Mouse (Mus musculus) stomach, embryonic 15.5 days (tissue): ENCODE measurements around the gene Gm20696. TPM values are rescaled to one million over a fixed set of nuclear protein-coding genes. Genes with fewer than 3 reads are reported as not detected.

Source experiments
- ATAC-seq: fragments of 200-750 bp; cut with Nextera tagmentation; 2 replicates; pipeline ENCODE4 v1.8.0; 2017; ENCODE audit warnings: low read depth, moderate number of reproducible peaks, moderate TSS enrichment; ENCODE audit not compliant: insufficient read depth, low FRiP score
- H3K27ac ChIP-seq: fragments of 300-500 bp; sonication (generic); 2 replicates; pipeline ENCODE4 v1.5.1; 2015; ENCODE audit warnings: mild to moderate bottlenecking, inconsistent platforms
- H3K27me3 ChIP-seq: fragments of 300-500 bp; sonication (generic); replicated peaks from 2 replicates; pipeline ENCODE4 v1.6.1; 2015; ENCODE audit warnings: inconsistent platforms
- H3K36me3 ChIP-seq: fragments of 300-500 bp; sonication (generic); 2 replicates; pipeline ENCODE4 v1.6.1; 2015; ENCODE audit warnings: inconsistent platforms
- H3K4me1 ChIP-seq: fragments of 300-500 bp; sonication (generic); 2 replicates; pipeline ENCODE4 v1.6.1; 2015; ENCODE audit warnings: inconsistent platforms
- H3K4me2 ChIP-seq: fragments of 300-500 bp; sonication (generic); 2 replicates; pipeline ENCODE4 v1.6.1; 2015; ENCODE audit warnings: mild to moderate bottlenecking, inconsistent platforms
- H3K4me3 ChIP-seq: fragments of 300-500 bp; sonication (generic); replicated peaks from 2 replicates; pipeline ENCODE4 v1.5.1; 2015; ENCODE audit warnings: inconsistent platforms
- H3K9ac ChIP-seq: fragments of 300-500 bp; sonication (generic); 2 replicates; pipeline ENCODE4 v1.6.1; 2015; ENCODE audit warnings: inconsistent platforms
- H3K9me3 ChIP-seq: fragments of 300-500 bp; sonication (generic); 2 replicates; pipeline ENCODE4 v1.6.1; 2016; ENCODE audit warnings: inconsistent platforms
- WGBS: fragments of 180-500 bp; shearing (Covaris S2); methylation state at CpG from one replicate; pipeline ENCODE4 v1.1.7; 2015; 5-methylcytosine and 5-hydroxymethylcytosine counted together
- polyA plus RNA-seq: library from polyadenylated mRNA; unstranded; fragments of >200 nt; fragmentation: Nextera tagmentation; extraction: Ambion mirVana; gene quantifications from 2 replicates; pipeline ENCODE4 v1.2.1, GENCODE M21; 2015

Gm20696 gene
- polyA plus RNA-seq, 1 experiment from 2014 or later: 4.6 TPM

DNA sequence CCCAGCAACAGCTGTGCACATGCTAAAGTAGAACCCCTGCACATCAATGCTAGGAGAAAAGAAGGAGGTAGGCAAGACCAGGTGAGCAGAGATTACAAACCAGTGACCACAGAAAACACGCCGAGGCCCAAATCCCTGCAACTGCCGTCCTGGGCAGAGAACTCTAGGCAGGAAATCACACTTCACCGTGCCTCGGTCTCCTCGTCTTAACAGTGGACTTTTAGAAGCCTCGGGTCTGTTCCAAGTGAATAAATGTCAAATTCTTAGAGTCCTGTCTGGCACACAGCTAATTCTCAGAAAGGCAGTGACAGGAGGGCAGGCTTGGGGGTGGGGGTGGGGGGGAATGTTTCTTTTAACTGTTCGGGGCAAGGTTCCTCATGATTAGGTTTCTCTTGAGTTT lies 364.7 kb downstream of the Gm20696 start:
- Histone ChIP-seq H3K36me3 (no peaks in the 10 kb centered on the region), H3K27ac (no peak overlapping the region), H3K4me2 (no peak overlapping the region), H3K9me3 (no peaks in the 10 kb centered on the region), H3K4me1 (no peaks in the 10 kb centered on the region), H3K9ac (no peak overlapping the region), H3K27me3 (no peaks in the 10 kb centered on the region), H3K4me3 (no peak overlapping the region)
- 78% methylated on average over 8 of the region's 8 CpGs for WGBS
- no peak for ATAC-seq

GRCm38 (mm10) chr6:99300235-99300634 lies 366.4 kb downstream of the Gm20696 start:
- H3K9ac ChIP-seq: no peak overlapping the region
- no peaks in the 10 kb centered on the region for H3K36me3 ChIP-seq
- no peaks in the 10 kb centered on the region for H3K27me3 ChIP-seq
- no peak overlapping the region for H3K4me2 ChIP-seq
- H3K27ac ChIP-seq: no peak overlapping the region
- 85% methylated on average over 6 of the region's 6 CpGs for WGBS
- H3K9me3 ChIP-seq: no peaks in the 10 kb centered on the region
- no peaks in the 10 kb centered on the region for H3K4me1 ChIP-seq
- H3K4me3 ChIP-seq: no peak overlapping the region
- ATAC-seq: no peak

DNA sequence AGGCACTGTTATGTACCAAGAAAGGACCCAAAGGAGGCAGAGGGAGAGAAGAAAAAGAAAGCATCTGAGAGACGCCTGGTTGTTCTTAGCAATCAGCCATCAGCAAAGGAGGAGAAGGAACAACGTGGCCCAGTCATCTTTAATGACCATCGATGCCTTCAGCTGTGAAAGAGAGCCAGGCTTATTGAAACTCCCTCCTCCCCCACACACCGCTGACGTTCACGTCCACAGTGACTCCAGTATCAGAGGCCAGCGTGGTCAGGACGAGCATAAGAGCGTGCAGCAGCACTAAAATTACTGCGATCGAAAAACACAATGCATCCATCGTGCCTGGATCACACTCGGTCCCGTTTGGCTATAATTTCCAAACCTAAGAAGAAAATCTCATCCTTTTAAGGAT lies 367.4 kb downstream of the Gm20696 start:
- no peak overlapping the region for H3K4me2 ChIP-seq
- H3K9ac ChIP-seq: no peak overlapping the region
- H3K4me1 ChIP-seq: no peaks in the 10 kb centered on the region
- no peak for ATAC-seq
- H3K27me3 ChIP-seq: no peaks in the 10 kb centered on the region
- no peaks in the 10 kb centered on the region for H3K36me3 ChIP-seq
- H3K9me3 ChIP-seq: no peaks in the 10 kb centered on the region
- 79% methylated on average over 14 of the region's 14 CpGs for WGBS
- no peak overlapping the region for H3K4me3 ChIP-seq
- no peak overlapping the region for H3K27ac ChIP-seq

DNA sequence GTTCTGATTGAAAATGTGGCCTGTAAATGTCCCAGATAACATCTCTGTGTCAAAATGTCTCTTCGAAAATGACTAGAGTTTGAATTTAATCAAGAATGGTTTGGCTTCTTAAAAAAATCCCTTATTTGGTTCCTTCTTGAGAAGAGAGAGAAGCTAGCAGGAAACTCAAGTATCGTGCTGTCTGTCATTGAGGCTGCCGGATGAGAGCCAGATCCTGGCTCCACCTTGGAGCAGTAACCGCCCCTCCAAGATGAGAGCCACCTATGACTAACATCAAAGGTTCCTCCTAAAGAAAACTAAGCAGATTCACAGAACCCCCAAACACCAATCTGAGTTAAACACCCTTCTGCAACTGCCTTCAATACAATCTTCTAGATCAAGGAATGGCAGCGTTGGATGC lies 369.1 kb downstream of the Gm20696 start:
- WGBS: 83% methylated on average over 5 of the region's 5 CpGs
- H3K9me3 ChIP-seq: no peaks in the 10 kb centered on the region
- H3K4me1 ChIP-seq: no peaks in the 10 kb centered on the region
- no peak overlapping the region for H3K27ac ChIP-seq
- H3K27me3 ChIP-seq: no peaks in the 10 kb centered on the region
- no peak overlapping the region for H3K4me2 ChIP-seq
- no peaks in the 10 kb centered on the region for H3K36me3 ChIP-seq
- no peak overlapping the region for H3K9ac ChIP-seq
- ATAC-seq: no peak
- no peak overlapping the region for H3K4me3 ChIP-seq

- no peaks in the 10 kb centered on the region for H3K4me1 ChIP-seq
- H3K27me3 ChIP-seq: no peaks in the 10 kb centered on the region
- H3K4me3 ChIP-seq: no peak overlapping the region
- H3K4me2 ChIP-seq: no peak overlapping the region
- H3K36me3 ChIP-seq: no peaks in the 10 kb centered on the region
- no peak for ATAC-seq
- no peak overlapping the region for H3K9ac ChIP-seq
- H3K27ac ChIP-seq: no peak overlapping the region
- no peaks in the 10 kb centered on the region for H3K9me3 ChIP-seq
- whole genome bisulfite sequencing: 69% methylated on average over 8 of the region's 8 CpGs
These were observed 371.1 kb downstream of the Gm20696 start for GRCm38 (mm10) chr6:99295495-99295894.

GRCm38 (mm10) chr6:99289220-99289619 lies 377.4 kb downstream of the Gm20696 start:
- Histone ChIP-seq H3K4me3 (no peak overlapping the region), H3K9ac (no peak overlapping the region), H3K27ac (no peak overlapping the region), H3K4me1 (peaks cover 3% of the 10 kb centered on the region; the same call in 1 of the 2 replicates), H3K27me3 (no peaks in the 10 kb centered on the region), H3K9me3 (no peaks in the 10 kb centered on the region), H3K4me2 (no peak overlapping the region), H3K36me3 (no peaks in the 10 kb centered on the region)
- ATAC-seq: no peak
- WGBS: 56% methylated on average over 4 of the region's 4 CpGs

DNA sequence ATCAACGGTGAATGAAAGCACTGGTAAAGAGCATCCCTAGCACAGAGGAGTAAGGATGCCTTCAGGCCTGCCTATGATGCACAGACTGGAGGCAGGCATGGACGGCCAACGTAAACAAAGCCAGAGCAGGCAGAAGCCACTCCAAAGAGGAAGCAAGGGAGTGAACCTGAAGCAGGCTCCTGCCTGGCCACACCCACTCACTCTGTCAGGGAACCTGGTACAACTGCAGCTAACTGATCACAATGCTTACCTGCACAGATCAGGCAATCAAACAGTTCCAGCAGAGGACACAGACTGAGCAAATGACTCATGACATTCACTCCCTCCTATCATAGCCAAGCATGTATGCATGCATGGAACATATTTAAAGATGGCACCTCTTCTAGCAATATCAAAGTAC lies 381.6 kb downstream of the Gm20696 start:
- ATAC-seq: 0 out of 2 replicates have a peak, but pooled peaks have one; percentile 39
- Histone ChIP-seq H3K4me2 (no peak overlapping the region), H3K36me3 (no peaks in the 10 kb centered on the region), H3K9ac (no peak overlapping the region), H3K9me3 (no peaks in the 10 kb centered on the region), H3K27ac (no peak overlapping the region), H3K27me3 (no peaks in the 10 kb centered on the region), H3K4me1 (peaks cover 3% of the 10 kb centered on the region; the same call in 1 of the 2 replicates), H3K4me3 (no peak overlapping the region)
- 51% methylated on average over 3 of the region's 3 CpGs for WGBS

DNA sequence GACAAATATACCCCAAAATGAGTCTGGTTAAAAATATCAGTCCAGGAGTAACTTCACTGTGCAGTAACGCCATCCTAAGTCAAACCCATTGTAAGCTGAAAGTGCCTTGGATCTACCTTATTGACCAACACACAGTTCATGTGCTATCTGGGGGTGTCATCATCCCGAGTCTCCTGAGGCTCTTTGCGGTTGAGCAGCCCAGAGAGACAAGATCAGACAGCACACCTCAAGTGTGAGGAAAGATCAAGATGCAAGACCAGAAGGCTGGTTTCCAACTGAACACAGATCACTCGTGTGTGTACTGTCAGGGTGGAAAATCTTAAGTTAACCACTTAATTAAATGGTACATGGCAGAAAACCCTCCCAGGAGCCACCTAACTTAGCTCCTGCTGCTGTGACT lies 382.6 kb downstream of the Gm20696 start:
- Histone ChIP-seq H3K4me1 (peaks cover 3% of the 10 kb centered on the region; the same call in 1 of the 2 replicates), H3K27me3 (no peaks in the 10 kb centered on the region), H3K27ac (no peak overlapping the region), H3K9me3 (no peaks in the 10 kb centered on the region), H3K4me3 (no peak overlapping the region), H3K36me3 (no peaks in the 10 kb centered on the region), H3K4me2 (no peak overlapping the region), H3K9ac (no peak overlapping the region)
- no peak for ATAC-seq
- 68% methylated on average over 4 of the region's 4 CpGs for WGBS

DNA sequence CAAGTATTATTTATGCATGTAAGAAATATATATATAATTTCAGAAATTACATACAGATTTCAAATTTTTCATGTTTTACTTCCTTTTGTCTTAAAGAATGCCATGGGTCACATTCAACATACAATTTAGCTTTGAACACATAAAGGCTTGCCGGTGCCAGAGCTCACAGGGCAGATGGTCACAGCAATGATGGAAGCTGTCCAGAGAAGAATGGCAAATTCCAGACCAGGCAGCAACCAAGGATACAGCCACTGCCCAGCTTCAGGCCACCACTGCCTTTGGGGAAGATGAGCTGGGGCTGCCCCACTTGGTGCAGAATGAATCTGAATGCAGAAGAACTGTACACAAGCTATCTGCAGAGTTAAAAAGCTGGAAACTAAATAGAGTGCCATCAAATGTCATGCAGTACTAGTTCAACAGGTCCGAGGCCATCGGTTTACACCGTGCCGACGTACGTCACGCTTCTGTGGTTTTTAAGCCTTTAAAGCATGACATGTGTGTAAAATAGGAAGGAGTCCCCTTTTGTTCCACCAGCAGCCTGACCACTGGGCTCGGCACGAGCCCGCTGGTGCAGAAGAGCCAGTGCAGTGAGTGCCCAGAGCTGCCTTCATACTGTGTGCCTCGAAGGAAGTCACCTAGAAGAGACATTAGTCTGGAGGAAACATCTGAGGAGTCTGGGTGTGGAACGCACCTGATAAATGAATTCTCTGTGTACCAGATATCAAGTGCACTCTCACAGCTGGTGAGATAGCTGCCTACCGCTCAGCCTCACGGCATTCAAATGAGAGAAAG lies 383.5 kb downstream of the Gm20696 start:
- Histone ChIP-seq H3K9ac (no peak overlapping the region), H3K36me3 (no peaks in the 10 kb centered on the region), H3K4me1 (peaks cover 3% of the 10 kb centered on the region; the same call in 1 of the 2 replicates), H3K4me2 (no peak overlapping the region), H3K9me3 (no peaks in the 10 kb centered on the region), H3K27ac (no peak overlapping the region), H3K27me3 (no peaks in the 10 kb centered on the region), H3K4me3 (no peak overlapping the region)
- no peak for ATAC-seq
- WGBS: 75% methylated on average over 15 of the region's 15 CpGs

DNA sequence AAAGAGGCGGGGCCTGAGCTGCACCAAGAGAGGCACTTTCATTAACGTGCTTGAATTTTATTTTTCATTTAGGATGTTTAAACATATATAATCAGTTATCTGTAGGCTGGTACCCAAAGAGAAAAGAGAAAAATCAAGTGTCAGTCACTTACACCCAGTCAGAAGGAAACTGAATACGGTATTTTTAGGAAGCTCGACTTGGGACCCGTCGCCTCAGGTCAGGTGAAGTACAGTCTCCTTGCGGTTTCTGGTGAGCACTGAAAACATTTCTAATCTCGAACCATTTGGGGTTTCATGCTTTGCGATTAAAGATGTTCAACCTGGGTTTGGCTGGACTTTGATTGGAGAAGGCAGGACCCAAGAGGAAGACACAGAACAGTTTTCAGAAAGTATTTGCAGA lies 385.2 kb downstream of the Gm20696 start:
- Histone ChIP-seq H3K27me3 (no peaks in the 10 kb centered on the region), H3K9ac (no peak overlapping the region), H3K36me3 (no peaks in the 10 kb centered on the region), H3K4me1 (peaks cover 7% of the 10 kb centered on the region), H3K9me3 (no peaks in the 10 kb centered on the region), H3K4me2 (no peak overlapping the region), H3K27ac (no peak overlapping the region), H3K4me3 (no peak overlapping the region)
- 88% methylated on average over 9 of the region's 9 CpGs for WGBS
- ATAC-seq: no peak

DNA sequence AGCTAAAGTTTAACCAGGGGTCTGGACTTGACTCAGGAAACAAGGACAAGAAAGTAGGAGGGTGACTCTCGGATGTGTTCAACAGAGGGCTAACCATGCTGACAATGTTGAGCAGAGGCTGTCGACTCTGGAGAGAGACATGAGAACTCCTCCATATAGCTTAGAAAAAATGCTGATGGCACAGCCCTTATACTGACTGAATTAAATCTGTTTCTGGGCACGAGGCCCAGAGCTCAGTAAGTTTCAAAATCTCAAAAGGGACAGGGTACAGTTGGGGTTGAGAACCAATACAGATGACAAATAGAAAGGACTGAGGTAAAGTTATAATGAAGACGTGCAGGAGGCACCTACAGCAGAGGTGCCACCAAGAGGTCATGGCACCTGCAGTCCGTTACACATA lies 386.0 kb downstream of the Gm20696 start:
- Histone ChIP-seq H3K4me2 (no peak overlapping the region), H3K4me1 (peaks cover 10% of the 10 kb centered on the region), H3K9ac (no peak overlapping the region), H3K4me3 (no peak overlapping the region), H3K27me3 (no peaks in the 10 kb centered on the region), H3K27ac (no peak overlapping the region), H3K9me3 (no peaks in the 10 kb centered on the region), H3K36me3 (no peaks in the 10 kb centered on the region)
- 65% methylated on average over 5 of the region's 5 CpGs for WGBS
- ATAC-seq: no peak

DNA sequence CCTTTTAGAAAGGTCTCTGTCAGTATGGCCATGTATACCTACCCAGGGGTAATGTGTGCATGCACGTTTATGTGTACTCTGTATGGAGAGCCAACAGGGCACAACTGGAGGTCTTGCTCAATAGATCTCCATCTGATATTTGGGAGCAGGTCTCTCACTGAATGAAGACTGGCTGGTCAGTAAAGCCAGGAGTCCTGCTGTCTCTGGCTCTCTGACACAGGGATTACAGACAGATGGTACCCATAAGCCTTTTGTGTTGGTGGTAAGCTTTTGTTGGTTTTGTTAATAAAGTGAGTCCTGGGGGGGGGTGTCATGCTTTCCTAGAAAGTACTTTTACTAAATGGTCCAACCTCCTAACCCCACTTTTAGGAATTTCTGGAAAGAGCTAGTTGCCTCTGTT lies 389.3 kb downstream of the Gm20696 start:
- WGBS: 78% methylated on average over 1 of the region's 1 CpGs
- Histone ChIP-seq H3K4me1 (peaks cover 9% of the 10 kb centered on the region; the same call in 1 of the 2 replicates), H3K27me3 (no peaks in the 10 kb centered on the region), H3K27ac (no peak overlapping the region), H3K4me3 (no peak overlapping the region), H3K9ac (no peak overlapping the region), H3K4me2 (no peak overlapping the region), H3K36me3 (no peaks in the 10 kb centered on the region), H3K9me3 (no peaks in the 10 kb centered on the region)
- no peak for ATAC-seq
